Mouse (Mus musculus): ENCODE results near the gene Zfp398. TPM values are rescaled to one million over a fixed set of nuclear protein-coding genes. Genes with fewer than 3 reads are reported as not detected.
A peak's percentile ranks its signal among the peaks of the same experiment; 100 is the strongest.
"Not testable (repeated sequence)": the region's sequence is repeated elsewhere in the genome, so short reads cannot be mapped to it uniquely, and the experiment has no call there.

The Zfp398 gene
- total RNA-seq, 2 experiments from 2014 or later: 6.7 to 7.0 TPM

GRCm38 (mm10) chr6:47821236-47821635 lies 14.2 kb upstream of the Zfp398 start:
- no peak for DNase-seq
- intact Hi-C loops (cut with DNase I): no loop called here

GRCm38 (mm10) chr6:47821776-47822175 lies 13.7 kb upstream of the Zfp398 start:
- no peak for DNase-seq
- intact Hi-C loops (cut with DNase I): no loop called here

- intact Hi-C loops (cut with DNase I): no loop called here
- DNase-seq: no peak
Observed at GRCm38 (mm10) chr6:47824241-47824640, 11.2 kb upstream of the Zfp398 start.

GRCm38 (mm10) chr6:47827462-47827861 lies 8.0 kb upstream of the Zfp398 start:
- no peak for DNase-seq
- intact Hi-C loops (cut with DNase I): no loop called here

GRCm38 (mm10) chr6:47828950-47829349 lies 6.5 kb upstream of the Zfp398 start:
- intact Hi-C loops (cut with DNase I): no loop called here
- DNase-seq: no peak

DNA sequence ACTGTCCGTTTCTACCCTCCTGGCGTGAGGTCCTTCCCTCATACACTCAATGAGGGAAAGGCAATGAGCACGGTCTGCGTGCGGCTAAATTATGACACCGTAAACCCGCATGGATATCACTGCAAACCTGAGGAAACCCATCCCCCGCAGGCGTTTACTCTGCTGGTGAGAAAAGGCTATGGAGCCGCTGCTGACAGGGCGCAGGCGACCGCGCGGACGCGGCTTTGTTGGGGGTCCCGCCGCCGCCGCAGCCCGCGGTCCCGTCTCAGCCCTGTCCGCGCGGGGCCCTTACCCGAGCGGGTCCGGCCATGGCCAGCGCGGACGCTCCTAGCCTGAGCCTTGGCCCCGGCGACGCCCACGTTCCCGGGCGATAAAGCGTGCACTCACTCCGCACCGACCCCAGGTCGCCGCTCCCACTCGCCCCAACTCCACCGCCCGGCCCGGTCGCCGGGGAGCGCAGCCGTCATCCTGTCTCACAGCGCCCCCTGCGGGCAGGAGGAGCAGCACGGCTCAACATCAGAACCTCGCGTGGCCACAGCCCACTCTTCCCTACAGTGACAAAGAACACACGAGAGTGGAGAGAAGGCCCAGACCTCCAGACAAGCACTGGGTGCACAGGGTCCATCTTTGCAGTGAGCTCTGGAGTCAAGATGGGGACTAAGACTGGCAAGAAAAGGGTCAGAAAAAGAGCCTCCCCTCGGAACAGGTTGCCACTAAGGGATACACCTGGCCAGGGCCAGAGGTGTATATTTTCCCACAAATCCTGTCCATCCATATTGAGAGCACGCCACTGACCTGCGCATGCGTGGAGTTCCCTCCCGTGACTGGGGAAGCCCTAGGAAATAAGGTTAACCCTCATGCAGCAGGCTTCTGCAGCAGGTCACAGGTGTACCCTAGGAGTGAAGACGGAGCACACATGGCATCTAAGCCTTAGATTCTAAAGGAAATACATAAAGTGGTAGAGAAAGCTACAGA lies 5.1 kb upstream of the Zfp398 start, which contains the start of gene Zfp786:
Gene Zfp786 (minus strand): TSS at position 764 of the 975 bp plus-strand sequence.
- intact Hi-C loops (cut with DNase I): loop anchor here (1.0 kb wide), 2 partner anchors 31 to 36 kb away; no protein-coding TSS in a partner anchor
- DNase-seq: peak; percentile 96

- intact Hi-C loops (cut with DNase I): no loop called here
- no peak for DNase-seq
Observed at GRCm38 (mm10) chr6:47832220-47832619, 3.2 kb upstream of the Zfp398 start.

DNA sequence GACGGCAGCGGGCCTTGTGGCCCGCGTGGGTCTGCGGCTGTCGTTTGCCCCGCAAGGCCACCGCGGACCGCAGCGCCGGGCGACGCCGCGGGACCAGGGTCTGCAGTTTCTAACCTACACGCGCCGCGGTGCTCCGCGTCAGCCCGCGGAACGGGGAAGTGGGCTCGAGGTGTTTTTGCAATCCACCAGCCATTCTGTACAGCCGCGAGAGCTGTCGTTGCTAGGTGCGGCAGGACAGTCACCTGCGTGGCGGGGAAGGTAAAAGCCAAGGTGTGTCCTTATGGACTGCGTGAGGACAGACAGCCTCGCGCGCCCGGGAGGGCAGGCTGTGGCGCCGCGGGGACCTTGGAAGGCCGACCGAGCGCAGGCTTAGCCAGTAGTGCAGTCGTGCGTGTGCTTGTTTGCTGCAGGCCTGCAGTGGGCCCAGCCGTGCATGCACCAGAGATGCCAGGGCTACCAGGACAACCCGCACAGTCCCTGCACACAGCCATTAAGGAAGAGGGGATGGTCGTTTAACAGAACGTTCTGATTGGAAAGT lies 592 bp downstream of the Zfp398 start:
- intact Hi-C loops (cut with DNase I): loop anchor here (5.0 kb wide), 1 partner anchor 41 kb away; the partner anchor contains the start of gene Zfp282
- peak in 1 of 2 experiments; percentile 52 for DNase-seq

DNA sequence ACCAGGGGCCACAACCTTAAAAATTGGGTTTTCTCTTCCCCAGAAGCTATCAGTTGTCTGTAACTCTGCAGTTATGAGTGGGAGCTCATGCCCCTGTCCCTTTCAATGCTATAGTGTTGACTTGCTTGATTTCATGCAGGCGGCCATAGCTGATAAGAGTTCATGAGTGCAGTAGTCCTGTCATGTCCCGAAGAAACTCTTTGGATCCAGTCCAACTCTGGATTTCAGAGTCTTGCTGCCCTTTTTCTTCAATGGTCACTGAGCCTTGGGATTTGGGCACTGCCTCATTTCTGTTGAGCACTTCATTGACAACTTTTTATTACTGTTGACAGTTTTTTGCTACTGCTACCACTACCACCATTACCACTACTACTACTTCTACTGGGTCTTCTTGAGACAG lies 2.2 kb downstream of the Zfp398 start:
- no peak for DNase-seq
- intact Hi-C loops (cut with DNase I): loop anchor here (5.0 kb wide), 1 partner anchor 40 kb away; the partner anchor contains the start of gene Zfp282

- DNase-seq: no peak
- intact Hi-C loops (cut with DNase I): no loop called here
Observed at GRCm38 (mm10) chr6:47841077-47841476, 5.6 kb downstream of the Zfp398 start.

DNA sequence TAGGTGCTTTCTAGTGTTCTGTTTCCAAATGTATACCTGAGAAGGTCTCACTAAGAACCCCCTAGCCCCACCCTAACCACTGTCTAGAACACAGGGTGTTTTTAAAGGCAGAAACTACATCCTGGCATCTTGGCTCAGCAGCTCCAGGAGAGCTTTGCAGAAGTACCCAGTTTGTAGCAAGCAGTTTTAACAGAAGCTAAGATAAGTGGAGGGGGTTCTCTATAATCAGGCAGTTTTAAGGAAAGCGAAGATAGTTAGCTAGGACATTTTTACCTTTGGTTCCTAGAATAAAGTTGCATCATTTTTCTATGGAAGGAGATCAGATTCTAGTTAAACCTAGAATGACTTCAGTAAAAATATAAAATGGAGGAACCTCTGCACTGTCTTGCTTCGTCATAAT lies 6.4 kb downstream of the Zfp398 start:
- intact Hi-C loops (cut with DNase I): no loop called here
- no peak for DNase-seq

DNA sequence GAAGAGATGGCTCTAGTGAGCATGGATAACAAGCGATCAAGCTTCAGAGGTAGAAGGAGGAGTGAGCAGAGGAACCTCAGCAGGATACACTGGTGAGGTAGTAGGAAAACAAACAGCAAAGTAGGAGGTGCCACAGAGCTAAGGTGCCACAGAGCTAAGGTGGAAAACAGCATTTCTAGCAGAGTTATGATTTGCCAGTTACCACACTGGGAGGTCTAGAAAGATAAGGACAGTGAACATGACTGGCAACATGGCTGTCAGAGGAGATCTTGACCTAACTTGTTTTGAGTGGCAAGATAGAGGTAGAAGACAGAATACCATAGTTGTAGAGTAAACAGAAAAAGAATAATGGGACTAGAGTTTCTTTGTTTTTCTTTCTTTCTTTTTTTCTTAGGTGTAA lies 6.9 kb downstream of the Zfp398 start:
- intact Hi-C loops (cut with DNase I): no loop called here
- DNase-seq: no peak

- DNase-seq: no peak
- intact Hi-C loops (cut with DNase I): no loop called here
Observed at GRCm38 (mm10) chr6:47845779-47846178, 10.3 kb downstream of the Zfp398 start.

- intact Hi-C loops (cut with DNase I): no loop called here
Observed at GRCm38 (mm10) chr6:47857241-47857640, 21.8 kb downstream of the Zfp398 start.

DNA sequence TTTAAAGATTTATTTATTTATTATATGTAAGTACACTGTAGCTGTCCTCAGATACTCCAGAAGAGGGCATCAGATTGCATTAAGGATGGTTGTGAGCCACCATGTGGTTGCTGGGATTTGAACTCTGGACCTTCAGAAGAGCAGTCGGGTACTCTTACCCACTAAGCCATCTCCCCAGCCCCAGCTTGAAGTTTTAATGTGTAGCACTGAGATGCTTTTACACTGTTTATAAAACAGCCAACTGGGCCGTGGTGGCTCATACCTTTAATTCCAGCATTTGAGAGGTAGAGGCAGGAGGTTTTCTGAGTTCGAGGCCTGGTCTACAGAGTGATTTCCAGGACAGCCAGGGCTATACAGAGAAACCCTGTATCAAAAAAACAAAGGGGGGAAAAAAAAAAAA lies 22.3 kb downstream of the Zfp398 start:
- intact Hi-C loops (cut with DNase I): not testable (repeated sequence)

More at GRCm38 (mm10) chr6:47857241-47857640, 21.8 kb downstream of the Zfp398 start:
- DNase-seq: no peak

DNA sequence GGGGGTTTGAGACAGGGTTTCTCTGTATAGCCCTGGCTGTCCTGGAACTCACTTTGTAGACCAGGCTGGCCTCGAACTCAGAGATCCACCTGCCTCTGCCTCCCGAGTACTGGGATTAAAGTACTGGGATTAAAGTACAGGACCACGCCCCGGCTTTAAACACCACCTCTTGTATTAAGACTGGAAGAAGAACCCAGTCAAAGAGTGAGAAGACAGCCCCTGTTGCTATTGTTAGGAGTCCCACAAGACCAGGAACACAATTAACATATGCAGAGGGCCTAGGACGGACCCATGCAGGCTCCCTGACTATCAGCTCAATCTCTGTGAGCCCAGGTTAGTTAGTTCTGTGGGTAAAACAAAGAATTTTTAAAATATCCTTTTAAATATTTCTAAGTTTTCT lies 36.8 kb downstream of the Zfp398 start:
- intact Hi-C loops (cut with DNase I): no loop called here
- no peak for DNase-seq

More for the DNA sequence above, 22.3 kb downstream of the Zfp398 start:
- DNase-seq: not testable (repeated sequence)

DNA sequence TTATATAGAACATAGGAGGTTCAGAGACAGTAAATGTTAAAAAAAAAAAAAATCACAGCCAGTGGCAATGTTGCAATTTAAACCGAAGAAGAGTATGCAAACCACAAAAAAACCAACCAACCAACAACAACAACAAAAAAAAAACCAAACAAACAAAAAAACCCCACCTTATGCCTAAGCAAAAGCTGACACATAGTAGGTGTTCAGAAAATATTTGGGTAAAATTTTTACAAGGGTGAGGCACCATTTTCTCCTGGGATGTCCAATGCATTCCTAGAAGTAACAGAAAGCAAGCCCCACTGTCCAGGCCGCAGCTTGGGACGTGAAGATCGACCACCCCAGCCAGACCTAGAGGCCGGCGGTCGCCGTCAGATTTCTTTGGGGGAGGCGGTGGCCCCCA lies 41.6 kb downstream of the Zfp398 start, which contains the start of gene Zfp282:
Gene Zfp282 (plus strand): TSS at position 147 of the 400 bp plus-strand sequence.
- intact Hi-C loops (cut with DNase I): loop anchor here (5.0 kb wide), 2 partner anchors 40 to 45 kb away; partner anchors contain the start of genes Zfp212 and Zfp398
- DNase-seq: no peak

DNA sequence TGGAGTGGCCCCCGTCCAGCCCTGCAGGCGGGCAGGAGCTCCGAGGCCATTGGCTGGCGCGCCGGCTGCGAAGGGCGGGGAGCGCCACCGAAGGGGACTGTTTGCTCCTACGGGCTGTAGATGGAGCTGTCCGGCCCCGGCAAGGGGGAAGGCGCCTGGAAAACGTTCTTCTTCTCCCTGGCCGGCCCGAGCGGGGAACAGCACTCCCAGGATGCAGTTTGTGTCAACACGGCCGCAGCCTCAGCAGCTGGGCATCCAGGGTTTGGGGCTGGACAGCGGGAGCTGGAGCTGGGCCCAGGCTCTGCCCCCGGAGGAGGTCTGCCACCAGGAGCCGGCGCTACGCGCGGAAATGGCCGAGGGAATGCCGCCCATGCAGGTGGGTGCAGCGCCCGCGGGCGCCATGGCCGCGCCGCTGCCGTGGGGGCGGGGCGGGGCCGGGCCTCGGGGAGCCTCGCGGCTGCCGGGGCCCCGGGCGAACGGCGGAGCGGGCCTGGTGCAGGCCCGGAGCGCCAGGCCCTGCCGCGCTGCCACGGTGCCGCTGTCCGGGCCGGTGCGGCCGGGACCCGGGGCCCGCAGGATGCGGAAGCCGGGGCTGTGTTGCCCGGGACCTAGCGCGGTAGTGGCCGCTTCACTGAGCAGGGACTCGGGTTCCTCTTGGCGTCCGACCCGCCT lies 42.1 kb downstream of the Zfp398 start:
- DNase-seq: peak; percentile 91 to 92
- intact Hi-C loops (cut with DNase I): loop anchor here (5.0 kb wide), 2 partner anchors 40 to 45 kb away; partner anchors contain the start of genes Zfp212 and Zfp398

DNA sequence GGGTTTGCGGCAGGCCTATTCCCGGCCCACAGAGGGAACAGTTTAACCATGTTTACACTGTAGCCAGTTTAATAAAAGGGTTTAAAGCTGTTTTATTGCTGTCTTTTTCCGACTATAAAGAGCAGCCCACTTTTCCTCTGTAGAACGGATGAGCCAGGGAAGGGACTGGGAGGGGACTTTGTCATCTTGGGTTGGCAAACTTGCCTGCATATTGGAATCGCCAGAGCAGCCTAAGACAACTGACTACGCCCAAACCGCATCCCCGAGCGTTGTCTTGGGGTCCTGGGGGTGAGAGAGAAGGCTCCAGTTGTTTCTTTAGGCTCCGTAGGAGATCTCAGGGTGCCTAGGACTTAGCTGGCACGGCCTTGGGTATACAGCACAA lies 42.7 kb downstream of the Zfp398 start:
- intact Hi-C loops (cut with DNase I): loop anchor here (5.0 kb wide), 2 partner anchors 41 to 44 kb away; partner anchors contain the start of genes Zfp212 and Zfp398
- DNase-seq: no peak

DNA sequence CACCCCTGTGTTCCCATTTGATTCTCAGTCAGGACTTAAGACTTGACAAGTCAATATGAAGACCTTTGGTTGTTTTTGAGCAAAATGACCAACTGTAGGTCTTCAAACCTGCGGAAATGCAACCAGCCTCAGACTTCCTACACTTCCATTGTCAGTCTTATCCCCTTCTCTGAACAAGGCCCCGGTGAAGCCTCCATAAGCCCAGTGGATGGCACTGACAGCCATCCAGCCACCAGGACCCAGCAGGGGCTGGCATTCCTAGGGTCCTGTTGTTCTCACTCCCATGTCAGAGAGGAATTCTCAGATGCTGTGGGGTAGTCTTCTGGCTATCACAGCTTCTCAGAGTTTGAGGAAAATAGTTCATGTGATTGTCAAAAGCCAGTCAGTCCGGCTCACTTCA lies 43.1 kb downstream of the Zfp398 start:
- intact Hi-C loops (cut with DNase I): loop anchor here (5.0 kb wide), 2 partner anchors 41 to 44 kb away; partner anchors contain the start of genes Zfp212 and Zfp398

More for the DNA sequence above, 43.1 kb downstream of the Zfp398 start:
- no peak for DNase-seq
